Mouse (Mus musculus): Measurements from ENCODE around the gene Myo9a.

GRCm38 (mm10) chr9:59956496-59956895, 205.8 kb downstream of the Myo9a start:
- TF ChIP-seq POLR2A (IDR thresholded peaks at IDR 0.05; ENCODE audit: extremely low read depth, insufficient read depth, low read length), result no peak
- TF ChIP-seq CTCF (IDR thresholded peaks at IDR 0.05; ENCODE audit: extremely low read depth, insufficient read depth, low read length), result no peak

Measured in cortical plate, adult 2 months (tissue).